Mouse (Mus musculus) adrenal gland (tissue): ENCODE results near the gene Col4a1.

ENCODE experiments used
- intact Hi-C: fragments of 180-260 bp; cut with DNase I; formaldehyde crosslinking; loops from one replicate; pipeline ENCODE4 v1.15.1; 2025

The Col4a1 gene

DNA sequence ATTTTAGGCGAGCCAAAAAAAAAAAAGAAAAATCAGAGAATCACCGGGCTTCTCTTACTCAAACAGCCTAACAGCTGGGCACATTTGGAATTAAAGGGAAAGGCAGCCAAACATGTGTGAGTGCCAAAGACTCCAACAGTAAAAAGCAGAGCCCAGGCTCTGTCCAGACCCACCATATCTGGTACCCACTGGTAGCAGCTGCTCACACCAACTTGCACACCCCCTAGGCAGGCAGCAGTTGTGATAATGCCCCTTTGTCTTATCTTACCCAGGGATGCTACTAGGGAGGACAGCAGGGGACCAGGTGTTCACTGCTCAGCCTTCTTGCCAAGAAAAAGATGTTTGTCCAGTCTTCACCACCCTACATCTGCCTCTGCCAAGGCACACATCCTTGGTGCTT is 71.1 kb downstream of the Col4a1 start:
- intact Hi-C loops: no loop called here

DNA sequence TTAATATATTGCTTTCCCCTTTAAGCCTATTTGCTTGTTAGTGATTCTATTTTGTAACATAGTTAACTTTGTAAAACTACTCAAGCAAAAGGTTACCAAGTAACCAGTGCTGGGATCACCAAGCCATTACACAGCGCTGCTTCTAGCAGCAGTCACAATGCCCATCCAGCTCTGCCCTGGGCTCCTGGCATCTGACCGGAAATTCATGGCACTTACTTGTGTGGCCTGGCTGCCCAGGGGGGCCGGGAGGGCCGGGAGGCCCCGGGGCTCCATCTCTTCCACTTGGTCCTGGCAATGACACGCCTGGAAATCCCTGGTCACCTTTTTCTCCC is 77.8 kb downstream of the Col4a1 start:
- intact Hi-C loops: no loop called here

DNA sequence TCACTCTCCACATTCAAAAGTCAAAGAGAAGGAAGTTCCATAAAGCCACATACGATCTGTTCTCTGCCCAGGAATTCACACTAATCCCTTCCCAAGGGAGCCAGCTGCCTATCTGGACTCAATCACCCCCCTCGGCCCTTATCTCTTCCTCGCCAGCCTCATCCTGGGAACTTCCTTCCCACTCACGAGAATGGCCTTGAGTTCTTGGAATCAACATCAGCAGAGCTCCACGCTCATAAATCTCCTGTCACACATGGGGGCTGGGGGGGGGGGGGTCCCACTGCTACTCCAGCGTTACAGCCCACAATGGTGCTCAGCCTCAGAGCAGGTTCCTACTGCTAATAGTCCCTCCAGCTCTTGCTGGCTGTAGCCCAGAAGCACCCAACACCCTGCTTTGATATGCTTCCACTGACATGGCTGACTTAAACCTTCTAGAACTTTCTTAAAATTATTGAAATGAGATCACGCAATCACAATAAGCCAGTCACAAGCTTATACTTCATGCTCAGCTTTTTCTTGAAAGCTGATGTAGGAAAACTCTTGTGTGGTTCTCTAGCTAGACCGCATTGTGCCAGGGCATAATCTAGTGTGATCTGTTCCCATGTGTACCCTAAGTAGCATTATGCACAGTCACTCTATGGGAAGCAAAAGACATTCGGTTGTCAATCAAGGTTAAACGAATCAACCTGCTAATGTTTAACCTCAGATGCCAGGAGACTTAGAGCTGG is 78.3 kb downstream of the Col4a1 start:
- intact Hi-C loops: no loop called here

DNA sequence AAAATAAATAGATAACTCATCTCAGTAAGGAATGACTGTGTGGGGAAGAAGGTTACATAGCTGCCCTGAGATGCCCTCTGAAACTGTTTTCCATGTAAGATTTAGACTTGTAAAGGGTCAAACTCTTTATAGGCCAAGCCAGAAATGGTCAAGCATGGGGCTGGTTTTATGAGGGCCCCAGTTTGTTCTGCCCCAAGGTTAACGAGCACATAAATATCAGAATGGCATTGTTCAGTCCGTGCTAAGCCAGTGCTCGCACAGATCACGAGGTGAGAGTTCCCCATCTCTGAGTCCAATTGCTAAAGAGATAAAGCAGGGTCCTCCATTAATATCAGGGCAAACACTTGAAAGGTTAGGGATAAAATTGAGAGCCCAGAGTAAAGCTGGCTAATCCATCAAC is 79.6 kb downstream of the Col4a1 start:
- intact Hi-C loops: no loop called here

DNA sequence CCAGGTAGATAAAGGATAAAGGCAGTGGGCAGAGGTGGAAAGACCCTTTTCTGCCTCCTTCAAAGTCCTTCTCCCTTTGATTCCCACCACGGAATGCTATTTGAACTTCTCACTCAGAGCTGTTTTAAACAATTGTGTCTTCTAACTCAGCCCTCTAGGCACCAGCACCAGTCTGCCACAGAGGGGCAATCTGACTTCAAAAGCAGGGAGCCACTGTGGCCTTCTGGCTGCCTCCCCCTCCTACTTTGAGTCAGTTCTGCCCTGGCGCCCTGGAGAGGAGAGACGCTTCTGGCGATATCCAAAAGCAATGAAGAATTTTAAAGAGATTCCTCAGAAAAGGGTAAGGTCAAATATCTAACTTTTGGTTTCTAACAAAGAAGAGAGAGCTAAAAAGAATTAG is 82.3 kb downstream of the Col4a1 start:
- intact Hi-C loops: no loop called here

DNA sequence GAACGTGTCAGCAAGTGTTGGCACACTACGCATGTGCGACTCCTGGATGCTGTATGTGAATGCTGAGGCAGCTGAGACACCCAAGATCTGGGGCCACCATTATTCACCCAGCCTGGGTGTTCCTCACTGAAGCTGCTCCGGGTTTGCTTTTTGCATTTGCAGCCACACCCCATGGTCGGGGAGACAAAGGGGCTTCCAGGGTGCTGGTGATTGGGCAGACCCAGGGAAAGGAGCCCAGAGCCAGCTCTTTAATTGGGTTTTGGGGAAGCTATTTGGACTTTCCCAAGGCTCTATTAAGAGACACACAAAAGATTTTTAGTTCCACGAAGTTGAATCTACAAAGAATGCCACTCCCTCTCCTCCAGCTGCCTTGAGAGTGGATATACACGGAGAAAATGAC is 85.2 kb downstream of the Col4a1 start:
- intact Hi-C loops: no loop called here

DNA sequence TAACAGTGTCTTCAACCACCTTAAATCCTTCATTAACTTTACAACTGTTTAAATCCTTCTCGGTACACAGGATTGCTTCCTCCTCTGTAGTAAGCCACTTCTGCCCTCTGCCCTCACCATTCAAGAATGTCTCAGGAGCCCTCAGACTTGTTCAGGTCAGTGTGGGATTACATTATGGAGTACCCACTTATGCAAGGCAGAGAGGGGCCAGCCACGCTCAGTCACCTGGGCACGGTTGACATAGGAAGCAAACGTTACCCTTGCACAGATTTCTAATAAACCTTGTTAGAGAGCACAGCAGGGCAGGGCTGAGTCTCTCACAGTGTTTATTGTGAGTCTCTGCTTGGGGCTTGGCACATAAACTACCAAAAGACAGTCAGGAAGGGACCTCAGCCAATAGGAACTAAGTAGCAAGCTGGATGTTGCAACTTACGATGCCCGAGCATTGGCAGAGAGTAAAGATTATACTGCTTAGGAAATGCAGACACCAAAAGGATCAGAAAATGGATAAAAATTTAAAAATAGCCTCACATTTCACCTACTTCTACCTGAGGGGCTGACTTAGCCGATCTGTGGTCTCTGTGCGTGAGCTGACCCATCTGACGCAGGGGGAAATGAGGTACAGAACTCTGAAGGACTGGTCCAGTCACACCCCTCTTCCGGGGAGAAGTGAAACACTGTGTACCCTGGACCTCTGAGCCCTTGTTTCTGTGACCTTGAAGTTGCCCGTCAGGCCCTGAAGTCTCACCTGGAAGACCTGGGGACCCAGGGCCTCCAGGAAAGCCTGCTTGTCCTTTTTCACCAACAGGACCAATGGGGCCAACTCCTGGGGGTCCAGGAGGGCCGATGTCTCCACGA is 86.8 kb downstream of the Col4a1 start:
- intact Hi-C loops: no loop called here

DNA sequence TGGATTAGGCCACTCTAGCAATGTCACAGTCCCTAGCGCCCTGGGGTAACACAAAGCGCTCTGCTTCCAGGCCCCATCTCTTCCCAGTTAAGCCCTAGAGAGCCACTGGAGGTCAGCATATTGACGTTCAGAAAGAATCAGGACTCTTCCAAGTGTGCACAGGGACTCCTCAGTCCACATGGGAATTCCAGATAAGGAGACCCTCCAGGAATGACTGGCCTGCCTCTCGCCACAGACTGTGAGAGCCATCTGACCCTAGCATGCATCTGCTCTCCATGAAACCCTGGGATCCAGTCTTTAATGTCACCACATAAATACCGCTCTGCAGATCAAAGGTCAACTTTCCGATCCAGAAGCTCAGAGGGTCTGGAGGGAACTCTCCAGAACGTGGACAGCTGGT is 88.4 kb downstream of the Col4a1 start:
- intact Hi-C loops: no loop called here

DNA sequence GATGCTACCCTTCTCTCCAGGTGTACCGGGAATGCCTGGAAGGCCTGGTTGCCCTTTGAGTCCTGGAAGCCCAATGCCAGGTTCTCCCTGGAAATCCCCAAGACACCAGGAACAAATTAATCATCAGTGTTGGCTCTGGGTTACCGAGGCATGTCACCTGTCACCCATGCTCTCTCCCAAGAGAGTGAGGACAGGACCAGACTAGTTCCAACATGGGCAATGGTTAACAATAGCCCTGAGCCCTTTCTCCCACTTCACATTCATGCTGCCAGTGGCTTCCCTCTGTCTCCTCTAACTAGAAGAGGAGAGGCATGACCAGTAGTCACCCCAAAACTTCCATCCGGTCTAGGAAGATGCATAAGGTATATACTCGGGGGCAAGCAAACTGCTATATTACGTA is 91.3 kb downstream of the Col4a1 start:
- intact Hi-C loops: no loop called here

DNA sequence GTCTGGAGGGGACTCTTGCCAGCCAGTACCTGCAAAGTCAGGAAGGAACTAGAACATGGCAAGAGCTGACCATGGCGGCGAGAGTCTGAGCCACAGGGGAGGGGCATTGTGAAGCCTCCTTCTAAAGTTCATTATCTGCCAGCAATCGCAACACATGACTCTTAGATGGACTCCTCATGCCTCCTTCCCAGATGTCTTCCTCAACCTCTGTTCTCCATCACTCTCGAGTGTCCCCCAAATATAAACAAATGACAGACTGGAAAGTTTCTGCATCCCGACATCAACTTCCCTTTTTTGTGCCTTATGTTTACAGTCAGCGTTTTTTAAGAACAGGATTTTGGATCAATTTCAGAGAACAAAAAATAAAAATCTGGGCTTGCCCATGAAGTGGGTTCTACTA is 93.3 kb downstream of the Col4a1 start:
- intact Hi-C loops: no loop called here

DNA sequence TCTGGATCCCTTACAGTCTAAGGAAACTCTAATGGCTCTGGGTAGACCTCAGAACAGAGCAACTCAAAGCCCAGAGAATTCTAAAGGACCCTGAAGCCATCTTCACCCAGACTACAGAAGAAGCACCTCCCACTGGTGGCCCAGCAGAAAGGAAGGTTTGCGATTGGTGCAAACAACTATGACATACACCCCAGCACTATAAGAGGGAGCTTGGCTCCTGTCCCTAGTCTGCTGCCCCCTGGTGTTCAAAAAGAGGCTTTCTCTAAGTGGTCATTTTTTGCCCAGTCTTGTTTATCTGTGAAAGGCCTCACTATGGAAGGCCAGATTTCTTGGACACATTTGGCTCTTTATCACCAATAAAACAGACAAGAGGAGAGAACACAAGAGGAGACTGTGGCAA is 97.4 kb downstream of the Col4a1 start:
- intact Hi-C loops: loop anchor here (2.0 kb wide), 1 partner anchor 776 kb away; no protein-coding TSS in a partner anchor

DNA sequence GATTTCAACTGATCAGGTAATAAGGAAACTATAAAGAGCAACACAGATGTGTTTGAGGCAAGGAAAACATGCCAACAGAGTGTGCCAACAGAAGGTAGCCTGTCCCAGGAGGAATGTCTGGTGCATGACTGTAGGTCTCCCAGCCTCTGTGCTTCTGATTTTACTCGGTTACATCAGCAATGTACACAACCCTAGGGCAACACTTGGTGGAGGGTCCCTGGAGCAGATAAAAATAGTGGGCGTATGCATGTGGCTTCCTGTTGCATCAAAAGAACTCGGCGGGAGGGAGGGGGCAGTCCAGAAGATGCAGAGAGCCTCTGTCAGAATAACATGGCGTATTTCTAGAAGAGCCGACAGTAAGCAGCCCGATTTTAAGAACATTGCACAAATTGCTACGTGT is 106.1 kb downstream of the Col4a1 start:
- intact Hi-C loops: no loop called here

DNA sequence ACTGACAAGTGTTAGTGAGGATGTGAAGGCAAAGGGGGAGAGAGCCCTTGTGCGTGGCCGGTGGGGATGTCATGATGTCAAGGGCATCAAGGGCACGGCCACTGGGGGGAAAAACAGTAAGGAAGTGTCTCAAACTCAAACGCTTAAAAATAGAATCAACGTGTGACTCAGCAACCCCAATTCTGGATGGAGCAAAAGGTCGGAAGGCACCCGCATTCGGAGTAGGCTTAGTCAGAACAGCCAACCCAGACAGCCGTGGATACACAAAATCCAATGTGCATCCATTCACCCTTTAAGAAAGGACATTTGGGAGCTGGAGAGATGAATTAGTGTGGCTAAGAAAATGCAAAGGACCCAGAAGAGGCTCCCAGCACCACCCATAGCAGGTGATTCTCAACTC is 107.1 kb downstream of the Col4a1 start:
- intact Hi-C loops: no loop called here

DNA sequence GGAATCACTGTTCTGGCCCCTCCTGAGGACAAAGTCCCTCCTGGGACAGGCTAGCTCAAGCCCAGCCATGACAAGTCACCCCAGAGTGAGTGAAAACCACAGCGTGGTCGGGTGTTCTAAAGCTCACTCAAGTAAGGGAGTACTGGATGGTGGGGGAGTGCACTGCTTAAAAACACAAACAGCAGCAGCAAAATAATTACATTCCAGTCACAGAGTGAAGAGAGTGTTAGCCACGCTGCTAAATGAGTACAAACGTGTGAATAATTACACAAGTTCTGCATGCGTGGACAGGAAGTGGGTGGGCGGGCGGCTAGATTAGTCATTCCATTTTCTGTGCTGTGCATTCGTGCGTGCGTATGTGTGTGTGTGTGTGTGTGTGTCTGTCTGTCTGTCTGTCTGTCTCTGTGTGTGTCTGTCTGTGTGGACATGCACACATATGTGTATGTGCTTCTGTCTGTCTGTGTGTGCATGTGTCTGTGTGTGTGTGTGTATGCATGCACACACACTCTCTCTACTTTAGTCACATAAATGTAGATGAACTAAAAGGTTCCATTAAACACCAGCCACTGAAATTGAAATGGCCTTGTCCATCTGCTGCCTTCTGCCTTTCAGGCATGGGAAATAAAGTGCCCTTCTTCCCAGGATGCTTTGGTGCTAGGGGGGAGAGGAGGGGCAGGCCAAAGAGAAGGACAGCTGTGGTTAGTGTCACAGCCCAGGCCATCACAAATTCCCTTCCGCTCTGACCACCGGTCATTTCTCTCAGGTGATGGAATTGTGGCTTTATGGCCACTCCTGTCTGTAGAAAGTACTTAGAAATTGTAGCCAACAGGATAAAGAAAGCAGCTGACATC is 109.1 kb downstream of the Col4a1 start:
- intact Hi-C loops: no loop called here

DNA sequence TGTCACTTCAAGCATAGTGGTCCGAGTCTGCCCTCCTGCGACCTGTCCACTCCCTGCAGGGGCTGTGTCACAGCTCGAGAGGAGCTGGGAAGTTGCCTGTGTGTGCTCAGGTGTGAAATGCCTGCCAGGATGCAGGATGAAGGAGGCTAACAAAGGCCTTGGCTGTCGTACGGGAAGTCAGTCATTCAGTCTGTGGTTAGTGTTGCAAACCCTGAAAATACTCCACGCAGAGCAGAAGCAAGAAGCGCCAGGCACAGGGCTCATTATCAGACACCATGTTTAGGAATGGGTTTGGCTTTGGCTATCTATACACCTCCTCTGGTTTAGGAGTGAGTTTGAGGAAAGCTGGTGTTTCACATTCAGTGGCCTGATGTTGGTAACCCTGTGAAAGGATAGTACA is 114.0 kb downstream of the Col4a1 start:
- intact Hi-C loops: no loop called here

DNA sequence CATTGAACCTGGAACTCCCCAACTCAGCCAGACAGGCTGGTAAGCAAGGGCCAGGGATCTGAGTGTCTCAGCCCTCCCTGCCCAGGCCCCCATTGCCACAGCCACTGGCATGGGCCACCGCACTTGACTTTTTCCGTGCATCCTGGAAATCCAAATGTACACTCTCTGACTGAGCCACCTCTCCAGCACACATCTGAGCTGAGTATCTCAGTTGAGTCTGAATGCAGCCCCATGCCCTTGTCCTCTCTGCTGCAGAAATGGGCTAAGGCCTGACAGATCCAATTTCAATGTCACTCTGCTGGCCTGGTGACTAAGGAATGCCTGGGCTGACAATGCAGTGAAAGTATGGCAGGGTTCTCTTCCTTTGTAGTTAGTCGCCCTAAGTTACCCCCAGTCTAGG is 114.6 kb downstream of the Col4a1 start:
- intact Hi-C loops: no loop called here

DNA sequence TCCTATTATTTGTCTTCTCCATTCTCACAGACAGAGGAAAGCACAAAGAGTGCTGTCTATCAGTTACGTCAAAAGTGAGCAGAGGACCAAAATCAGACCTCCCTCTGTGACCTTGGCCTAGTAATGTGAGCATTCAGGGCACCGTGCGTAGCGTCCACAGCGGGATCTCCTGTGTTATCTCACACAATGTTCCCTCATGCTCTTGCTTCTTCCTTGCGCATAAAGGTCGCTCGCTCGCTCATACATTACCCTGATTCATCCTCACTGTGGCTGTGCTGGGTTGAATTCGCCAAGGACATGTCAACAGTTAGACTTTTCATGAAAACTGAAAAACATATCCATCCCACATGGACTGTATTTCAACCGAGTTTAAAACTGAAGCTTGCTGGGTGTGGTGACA is 115.4 kb downstream of the Col4a1 start:
- intact Hi-C loops: no loop called here

DNA sequence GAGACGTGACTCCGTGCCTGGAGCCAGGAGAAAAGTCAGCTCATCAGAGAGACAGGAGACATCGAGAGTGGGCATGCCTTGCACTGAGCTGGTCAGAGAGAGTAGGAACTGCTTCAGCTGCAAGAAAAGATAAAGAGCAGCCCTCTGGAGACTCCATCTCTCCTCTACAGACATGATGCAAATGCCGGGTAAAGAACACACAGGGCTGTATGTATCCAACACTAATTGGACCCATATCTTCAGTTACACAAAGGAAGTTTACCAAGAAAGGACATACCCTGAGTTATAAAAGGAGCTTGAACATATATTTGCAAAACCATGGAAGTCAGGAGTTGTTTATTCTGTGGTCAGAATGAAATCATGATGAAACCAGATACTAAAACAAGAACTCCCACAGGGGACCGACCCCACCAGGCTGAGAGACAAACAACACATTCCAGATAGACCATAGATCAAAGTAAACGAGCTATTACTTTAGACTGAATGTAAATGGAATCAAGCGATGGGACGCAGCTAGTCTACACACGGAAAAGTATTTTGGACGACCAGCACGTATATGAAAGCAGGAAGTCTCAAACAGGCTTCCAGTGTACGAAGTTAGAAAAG is 119.8 kb downstream of the Col4a1 start:
- intact Hi-C loops: no loop called here

DNA sequence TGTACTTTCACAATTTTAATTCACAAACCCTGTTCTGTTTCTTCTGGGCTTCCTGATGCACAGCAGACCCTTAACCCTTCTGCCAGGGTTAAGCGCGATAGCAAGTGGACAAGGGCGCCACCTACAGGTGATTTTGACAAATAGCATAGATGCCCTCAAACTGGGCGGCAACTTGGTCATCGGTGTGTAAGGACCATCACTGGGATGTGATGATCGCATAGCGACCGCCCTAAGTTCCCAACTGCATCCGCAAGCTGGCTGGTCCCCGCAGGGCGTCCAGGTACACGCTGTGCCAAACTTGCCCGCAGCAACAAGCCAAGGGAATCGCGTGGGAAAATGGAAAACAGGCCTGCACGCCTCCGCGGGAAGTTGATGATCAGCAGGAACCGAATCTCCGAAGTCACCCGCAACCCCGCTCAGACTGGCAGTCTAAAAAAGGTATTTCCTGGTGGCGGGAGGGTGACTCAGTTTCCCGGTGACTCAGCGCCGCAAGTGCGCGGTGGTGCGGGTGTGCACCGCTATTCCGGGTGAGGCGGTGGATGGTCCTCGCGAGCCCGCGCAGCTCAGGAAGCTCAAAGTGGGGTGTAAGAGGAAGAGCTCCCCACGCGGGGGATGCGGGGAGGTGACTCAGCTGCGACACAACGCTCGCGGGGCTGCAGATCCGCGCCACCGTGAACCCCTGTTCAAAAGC is 124.9 kb downstream of the Col4a1 start:
- intact Hi-C loops: loop anchor here (5.0 kb wide), 2 partner anchors 615 to 750 kb away; no protein-coding TSS in a partner anchor

DNA sequence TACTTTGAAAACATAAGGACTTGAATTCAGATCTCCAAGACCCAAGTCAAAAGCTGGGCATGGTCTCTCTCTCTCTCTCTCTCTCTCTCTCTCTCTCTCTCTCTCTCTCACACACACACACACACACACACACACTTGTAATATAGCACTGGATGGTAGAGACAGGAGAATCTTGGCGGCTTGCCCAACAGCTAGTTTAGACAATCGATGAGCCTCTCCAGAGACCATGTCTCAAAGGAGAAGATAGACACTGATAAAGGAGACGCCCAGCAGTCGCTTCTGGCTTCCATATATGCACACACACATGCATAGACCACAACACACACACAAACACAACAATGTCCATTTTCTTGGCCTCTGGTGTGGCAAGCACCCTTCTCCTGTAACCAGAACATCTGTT is 126.2 kb downstream of the Col4a1 start:
- intact Hi-C loops: loop anchor here (5.0 kb wide), 2 partner anchors 614 to 749 kb away; no protein-coding TSS in a partner anchor

DNA sequence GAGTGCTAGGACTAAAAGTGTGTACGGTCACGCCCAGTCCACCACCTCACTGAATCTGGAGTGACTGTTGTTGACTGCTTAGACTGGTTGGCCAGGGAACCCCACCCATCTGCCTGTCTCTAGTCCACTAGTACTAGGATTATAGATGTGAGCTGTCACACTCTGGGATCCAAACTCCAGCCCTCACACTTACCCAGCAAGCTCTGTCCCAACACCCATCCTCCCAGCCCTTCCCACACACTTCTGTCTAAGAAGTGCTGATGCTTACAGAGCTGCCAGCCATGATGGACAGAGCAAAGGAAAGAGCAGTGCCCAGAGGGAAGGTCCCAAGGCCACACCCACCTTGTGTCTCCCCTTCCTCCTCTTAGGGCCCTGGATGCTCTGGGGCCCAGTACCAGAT is 127.0 kb downstream of the Col4a1 start:
- intact Hi-C loops: loop anchor here (5.0 kb wide), 2 partner anchors 613 to 748 kb away; no protein-coding TSS in a partner anchor
